Mouse (Mus musculus): ENCODE results near the gene Stk4.

Gene Stk4

DNA sequence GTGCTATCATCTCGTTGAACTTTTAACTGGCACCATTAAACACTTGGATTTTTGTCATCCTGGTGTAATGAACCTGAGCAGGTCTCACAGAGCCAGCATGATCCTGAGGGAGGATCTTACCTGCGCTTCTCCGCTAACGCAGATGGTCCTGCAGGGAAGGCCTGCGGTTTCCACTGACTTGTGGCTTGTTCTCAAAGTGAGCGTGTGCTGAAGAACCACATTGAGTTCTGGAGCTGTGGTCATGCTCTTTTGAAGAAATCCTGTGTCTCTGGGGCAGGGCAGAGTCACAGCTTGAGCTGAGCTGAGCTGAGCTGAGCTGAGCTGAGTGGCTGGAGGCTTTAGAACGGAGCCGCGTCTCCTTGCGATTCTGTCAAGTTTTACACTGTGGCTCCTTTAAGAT is 11.5 kb downstream of the Stk4 start:
- no peak for DNase-seq (ENCODE audit: inconsistent ontology term)

DNA sequence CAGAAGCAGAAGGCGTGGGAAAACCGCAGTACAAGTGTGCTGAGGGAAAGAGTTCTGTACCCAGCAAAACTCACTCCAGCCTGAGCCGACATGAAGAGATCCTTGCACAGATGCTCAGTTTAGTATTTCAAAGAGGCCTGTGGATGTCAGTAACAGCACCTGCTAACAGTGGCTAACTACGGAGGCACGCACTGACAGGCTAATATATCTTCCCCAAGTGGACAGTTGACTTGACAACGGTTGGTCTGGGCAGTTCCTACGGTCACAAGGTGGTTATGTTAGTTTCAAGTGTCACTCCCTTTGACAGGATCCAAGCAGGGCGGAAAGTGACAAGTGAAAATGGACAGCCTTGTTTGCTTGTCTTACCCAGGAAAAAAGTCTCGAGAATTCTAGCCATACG is 12.1 kb downstream of the Stk4 start:
- DNase-seq (ENCODE audit: inconsistent ontology term): no peak

DNA sequence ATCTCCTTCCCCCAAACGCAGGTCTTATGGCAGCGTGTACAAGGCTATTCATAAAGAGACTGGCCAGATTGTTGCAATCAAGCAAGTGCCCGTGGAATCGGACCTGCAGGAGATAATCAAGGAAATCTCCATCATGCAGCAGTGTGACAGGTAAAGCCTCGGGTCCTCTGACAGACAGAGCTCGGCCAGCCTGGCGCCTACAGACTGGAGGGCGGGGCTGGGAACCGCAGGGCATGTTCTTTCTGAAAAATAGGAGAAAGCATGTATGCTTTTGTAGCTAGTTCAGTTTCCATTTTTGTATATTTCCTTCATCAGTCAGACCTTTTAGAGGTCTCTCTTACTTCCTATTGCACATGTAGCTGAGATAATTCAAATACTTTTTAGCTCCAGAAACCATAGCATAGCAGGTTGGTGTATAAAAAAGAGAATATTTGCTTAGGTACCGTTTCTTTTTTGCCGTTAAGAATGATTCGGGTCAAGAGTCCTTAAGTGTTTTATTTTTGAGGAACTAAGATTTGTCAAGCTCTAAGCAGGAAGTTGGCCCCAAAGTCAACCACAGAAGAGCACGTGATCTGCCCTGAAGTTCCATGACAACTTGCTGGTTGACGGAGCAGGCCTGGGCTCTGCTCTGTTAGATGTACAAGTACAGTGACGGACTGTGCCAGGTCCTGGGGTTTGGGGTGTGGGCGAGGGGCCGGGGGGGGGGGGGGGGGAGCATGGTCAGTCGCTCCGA is 13.7 kb downstream of the Stk4 start:
- DNase-seq (ENCODE audit: inconsistent ontology term): no peak

DNA sequence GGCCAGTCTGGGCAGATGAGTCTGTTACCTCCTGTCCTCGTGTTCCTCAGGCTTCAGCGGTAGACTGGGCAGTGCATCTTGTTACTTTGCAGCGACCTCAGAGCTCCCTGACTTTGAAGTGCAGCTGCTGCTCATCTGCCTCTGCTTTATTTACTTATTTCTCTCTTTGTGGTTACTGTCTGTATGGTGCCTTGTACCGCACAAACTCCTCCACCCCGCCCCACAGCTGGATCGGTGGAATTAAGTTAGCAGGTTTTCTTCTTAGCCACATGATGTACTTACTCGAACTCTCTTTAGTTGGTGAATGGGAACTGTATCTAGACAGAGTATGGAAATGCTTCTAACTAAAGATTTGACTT is 14.2 kb downstream of the Stk4 start:
- no peak for DNase-seq (ENCODE audit: inconsistent ontology term)

DNA sequence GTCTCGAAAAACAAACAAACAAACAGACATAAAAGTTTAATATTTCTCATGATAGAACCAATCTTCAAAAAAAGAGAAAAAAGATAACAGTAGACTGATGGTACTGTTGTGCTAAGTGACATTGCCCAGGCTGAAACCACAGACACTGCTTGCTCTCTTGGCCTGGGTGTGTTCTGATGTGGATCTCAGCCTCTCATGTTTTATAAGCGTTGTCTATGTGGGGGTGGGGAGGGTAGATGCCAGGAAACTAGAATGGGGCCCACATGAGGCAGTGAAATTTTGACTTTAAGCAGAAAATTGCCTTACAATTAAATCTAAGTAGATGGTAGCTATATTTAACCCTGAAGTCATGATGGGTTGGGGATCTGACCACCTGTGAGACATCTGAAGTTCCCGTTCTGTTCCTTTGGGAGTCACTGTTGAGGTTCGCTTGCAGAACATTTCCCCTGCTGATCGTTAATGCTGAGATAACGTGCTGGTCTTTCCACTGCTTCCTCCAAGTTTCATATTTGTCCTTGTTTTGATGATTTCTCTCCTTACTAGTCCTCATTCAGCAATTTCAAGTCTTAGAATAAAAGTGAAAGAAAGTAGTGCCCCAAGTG is 17.4 kb downstream of the Stk4 start:
- no peak for DNase-seq (ENCODE audit: inconsistent ontology term)

DNA sequence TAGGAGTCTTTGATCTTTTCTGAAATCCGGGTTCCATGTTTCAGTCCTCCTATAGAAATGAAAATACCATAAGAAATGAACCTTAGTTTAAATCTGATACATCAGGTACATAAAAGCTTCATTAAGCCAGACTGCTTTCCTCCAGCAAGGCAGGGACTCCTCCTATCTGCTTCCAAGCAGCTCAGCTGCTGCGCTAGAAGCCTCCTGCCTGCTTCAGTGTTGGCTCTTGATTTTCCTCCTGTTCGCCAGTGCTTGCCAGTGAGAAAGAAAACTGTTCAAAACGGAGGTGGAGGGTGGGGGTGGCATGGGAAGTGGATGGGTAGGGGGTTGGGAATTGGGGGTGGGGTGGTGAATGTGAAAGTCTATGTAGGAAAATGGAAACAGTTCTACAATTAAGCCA is 19.4 kb downstream of the Stk4 start:
- DNase-seq (ENCODE audit: inconsistent ontology term): no peak

DNA sequence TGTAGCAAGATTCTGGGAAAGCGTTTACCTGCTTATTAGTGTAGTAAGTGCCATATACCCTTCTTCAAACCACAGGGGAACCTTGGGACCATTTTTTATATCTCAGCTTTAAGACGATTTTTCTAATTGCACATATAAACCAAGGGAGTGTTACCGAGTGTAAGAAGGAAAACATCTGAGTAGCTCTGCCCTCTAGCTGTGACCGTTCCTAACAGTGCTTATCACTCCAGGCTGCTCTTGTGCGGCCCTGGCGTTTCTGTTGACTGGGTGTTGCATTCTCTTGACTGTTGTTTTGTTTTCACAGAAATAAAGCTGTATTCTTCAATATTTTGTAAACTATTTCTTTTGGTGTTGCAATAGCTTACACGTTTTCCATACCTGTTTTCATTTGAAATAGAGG is 24.0 kb downstream of the Stk4 start:
- DNase-seq (ENCODE audit: inconsistent ontology term): no peak

DNA sequence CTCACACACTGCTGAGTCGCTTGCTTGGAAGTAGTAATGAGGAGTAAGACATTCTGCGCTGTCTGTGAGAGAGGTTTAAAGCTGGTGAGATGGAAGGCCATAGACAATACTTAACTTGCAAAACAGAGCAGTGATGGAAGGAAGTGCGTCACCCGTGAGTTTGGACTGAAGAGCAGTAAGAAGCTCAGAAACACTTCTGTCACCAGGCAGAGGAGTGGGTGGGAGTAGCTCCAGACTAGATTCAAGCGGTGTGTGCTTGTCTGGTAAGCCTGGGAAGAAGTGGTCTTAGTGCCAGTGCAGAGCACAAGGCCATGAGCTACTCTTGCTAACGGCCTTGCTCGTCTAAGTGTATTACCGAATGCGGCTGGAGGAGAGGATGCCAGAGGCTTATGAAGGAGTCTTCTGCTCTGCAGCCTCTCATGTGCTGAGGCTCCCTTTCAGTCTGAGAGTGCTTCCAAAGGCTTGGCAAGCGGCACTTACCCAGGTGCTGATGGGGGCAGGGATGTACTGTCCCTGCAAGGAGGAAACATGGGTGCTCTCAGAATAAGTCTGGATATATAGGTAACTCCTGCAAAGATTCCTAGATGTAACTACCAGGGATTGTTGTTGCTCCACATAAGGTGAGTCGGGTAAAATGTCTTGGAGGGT is 28.6 kb downstream of the Stk4 start:
- DNase-seq (ENCODE audit: inconsistent ontology term): no peak

DNA sequence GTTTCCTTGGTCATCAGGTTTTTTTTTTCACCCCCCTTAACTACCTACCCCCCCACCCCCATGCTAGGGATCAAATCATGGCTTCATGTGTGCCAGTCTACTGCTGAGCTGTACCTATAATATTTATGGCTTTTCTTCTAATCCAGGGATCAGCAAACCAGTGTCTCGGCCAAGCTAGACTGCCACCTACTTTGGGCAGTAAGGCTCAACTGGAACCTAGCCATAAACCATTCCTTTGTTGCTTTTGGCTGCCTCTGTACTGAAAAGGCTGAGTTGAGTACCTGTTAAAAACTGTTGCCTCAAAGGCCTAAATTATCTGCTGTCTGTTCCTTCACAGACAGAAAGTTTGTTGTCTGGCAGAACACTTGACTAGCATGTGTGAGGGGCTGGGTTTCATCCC is 31.8 kb downstream of the Stk4 start:
- DNase-seq (ENCODE audit: inconsistent ontology term): no peak

DNA sequence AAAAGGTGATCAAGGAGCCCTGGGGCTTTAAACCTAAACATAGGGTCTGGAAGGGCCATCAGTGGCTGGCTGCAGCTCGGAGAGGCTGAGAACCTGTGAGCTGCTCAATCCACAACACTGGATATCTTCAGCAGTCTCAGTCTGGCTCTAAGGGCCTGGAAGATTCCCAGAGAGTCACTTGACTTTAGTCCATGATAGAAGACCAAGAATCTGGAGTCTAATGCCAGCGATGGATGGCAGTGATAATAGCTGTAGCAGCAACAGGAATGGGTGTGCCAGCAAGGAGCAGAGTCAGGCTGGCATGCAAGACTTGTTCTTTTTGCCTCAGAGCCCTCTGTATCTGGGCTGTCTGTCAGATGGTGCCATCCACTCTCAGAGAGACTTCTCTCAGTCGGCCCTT is 32.2 kb downstream of the Stk4 start:
- no peak for DNase-seq (ENCODE audit: inconsistent ontology term)

DNA sequence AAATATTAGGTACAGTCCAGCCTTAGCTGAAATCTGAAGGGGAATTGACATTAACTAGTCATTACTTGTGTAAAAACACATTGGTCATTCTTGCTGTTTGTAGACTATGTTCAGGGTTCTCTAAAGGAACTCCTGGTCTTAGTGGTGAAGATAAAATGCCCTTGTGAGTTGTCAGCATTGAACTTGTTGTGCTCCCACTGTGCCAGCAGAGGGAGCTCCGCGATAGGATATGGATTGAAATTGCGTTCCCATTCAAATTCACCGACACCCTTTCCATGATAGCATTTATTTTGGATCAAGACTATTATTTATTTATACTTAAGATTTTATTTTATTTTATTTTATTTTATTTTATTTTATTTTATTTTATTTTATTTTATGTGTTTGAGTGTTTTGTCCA is 33.4 kb downstream of the Stk4 start:
- peak; percentile 17 for DNase-seq (ENCODE audit: inconsistent ontology term)

DNA sequence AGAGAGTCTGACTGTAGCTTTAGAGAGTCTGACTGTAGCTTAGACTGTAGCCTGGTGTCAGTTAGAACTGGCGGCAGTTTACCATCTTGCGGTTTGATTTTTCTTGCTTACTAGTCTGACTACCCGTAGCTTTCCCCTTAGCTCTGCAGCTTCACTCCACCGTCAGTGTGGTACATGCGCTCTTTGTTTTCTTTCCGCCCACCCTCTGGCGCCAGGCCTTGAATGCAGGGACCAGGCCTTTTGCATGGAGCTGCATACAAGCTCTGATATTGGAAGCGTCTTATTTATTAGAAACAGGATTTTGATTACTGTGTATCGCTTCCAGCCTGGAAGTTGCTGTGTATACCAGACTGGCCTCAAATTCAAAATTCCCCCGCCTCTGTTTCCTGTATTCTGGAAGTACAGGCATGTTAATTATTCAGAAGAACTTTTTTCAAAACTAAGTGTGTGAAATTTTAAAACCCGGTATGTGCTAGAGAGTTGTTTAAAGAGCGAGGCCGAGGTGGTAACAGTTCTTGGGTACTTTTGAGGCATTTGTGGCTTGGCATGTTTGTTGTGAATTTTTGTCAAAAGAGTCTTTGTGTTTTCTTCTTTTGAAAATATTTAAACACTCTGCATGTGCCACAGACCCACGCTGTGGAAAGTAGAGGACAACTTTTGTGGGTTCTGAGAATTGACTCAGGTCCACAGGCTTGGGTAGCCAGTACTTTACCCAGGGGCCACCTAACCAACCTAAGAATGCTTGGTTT is 36.3 kb downstream of the Stk4 start:
- DNase-seq (ENCODE audit: inconsistent ontology term): peak; percentile 62

DNA sequence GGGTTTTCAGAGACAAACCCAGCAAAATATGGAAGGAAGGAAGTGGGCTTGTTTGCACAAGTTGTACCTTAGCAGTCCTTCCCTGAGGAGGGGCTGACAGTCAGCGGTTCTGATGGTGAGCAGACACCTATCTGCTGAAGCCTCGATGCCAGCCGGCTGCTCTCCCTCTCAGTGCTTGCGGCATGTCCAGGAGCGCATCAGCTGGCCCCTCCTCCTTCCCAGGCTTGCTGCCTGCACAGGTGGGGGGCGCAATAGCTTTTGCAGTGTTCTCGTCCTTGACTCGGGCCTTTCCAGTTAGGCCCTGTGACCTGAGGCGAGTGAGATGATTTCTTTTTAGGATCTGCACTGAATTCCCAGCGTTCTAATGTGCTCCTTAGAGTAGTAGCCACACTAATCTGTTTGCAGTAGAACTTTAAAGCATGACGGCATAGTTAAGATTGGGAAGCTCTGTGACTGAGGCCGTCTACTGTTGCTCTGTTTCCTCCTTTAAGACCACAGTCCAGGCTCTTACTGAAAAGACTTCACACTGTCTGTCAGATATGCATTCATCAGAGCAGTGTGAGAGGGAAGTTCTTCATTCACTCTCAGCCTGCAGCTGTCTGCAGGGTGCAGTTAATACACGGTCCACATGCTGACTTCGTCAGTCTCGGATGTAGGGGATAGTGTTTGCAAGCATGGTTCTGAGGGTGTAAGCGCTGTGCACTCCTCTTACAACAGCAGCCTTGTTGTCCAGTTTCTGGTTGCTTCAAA is 37.2 kb downstream of the Stk4 start:
- DNase-seq (ENCODE audit: inconsistent ontology term): no peak

DNA sequence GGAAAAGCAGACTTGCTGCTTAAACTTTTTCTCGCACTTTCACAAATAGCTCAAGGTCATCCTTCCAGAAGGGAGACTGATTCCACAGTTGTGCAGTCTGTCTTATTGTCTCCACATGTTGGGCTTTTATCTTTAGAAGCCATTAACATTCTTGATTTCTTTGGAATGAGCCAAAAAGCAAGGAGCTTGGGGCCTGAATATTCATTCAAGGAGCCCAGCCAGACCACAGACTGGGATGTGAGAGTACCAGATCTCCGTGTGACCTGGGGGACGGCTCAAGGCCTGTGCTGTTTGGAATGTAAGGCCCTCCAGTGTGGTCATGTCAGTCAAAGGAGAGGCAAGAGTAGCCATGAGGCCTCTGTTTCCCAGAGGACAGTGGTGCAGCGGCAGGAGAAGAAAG is 38.4 kb downstream of the Stk4 start:
- peak; percentile 92 for DNase-seq (ENCODE audit: inconsistent ontology term)

DNA sequence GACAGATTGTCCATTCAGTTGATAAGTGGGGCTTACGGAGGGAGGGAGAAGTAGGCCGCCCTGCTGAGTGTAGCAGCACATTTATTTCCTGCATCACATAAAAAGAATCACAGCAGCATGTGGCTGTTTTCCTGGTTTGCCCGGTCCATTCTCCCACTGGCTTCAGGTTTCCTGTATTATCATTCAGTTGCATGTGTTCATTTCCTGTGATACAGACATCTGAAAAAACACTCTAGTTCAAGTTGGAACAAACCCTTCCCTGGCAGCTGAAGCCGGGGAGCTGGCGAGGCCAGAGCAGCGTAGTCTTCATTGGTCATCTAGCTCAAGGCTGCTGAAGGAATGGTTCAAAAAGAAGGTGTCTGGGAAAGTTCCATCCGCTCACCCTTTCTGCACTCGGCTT is 41.4 kb downstream of the Stk4 start:
- DNase-seq (ENCODE audit: inconsistent ontology term): no peak

DNA sequence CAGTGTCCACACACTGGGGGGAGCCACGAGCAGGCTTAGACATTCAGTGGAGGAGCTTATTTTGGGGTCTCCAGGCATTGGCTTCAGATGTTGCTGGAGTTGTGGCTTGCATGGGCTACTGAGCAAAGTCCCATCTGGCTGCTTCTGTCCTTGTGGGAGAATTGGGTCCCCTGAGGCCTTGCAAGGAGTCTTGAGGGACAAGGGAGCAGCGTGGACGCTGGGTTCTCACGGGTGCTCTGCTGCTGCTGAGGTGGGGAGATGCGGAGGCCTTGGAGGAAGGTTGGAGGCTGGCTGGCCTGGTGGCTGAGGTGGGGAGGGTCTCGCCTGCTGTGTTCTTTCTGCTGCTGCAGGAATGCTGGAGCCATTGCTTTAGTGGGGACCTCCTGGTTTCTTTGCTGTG is 43.9 kb downstream of the Stk4 start:
- no peak for DNase-seq (ENCODE audit: inconsistent ontology term)

DNA sequence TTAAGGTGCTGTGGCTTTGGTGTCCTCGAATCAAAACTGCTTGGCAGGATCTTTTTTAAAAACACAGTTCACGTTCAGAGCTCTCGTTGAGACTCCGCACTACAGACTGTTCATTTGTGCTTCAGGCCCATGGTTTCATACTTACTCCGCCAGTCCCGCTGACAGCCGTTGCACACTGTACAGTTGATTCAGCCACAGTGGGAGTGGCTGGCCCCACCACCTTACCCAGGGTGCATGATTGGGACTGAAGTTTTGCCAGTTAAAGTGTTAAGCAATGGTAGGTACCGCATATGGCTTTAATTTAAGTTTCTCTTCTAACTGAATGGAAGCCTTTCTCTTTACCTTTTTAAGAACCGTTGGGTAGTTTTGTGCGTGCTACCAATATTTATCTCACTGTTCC is 45.4 kb downstream of the Stk4 start:
- no peak for DNase-seq (ENCODE audit: inconsistent ontology term)

DNA sequence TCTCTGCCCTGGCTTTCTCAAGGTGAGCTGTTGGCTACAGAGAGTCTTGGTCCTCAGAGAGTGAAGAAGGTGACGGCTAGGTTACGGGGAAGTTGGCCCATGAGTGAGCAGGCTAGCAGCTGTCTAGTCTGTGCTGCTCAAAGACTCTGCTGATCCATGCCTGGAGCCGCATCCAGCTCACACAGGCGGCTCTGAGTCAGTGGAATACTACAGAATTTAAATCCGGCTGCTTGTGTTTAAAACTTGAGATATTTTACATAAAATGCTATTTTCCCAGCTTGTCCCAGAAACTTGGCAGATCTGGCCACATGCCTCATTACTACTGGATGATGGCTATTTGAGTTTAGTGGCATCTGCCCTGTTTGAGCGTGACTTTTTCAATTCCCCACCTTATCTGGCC is 49.4 kb downstream of the Stk4 start:
- no peak for DNase-seq (ENCODE audit: inconsistent ontology term)

DNA sequence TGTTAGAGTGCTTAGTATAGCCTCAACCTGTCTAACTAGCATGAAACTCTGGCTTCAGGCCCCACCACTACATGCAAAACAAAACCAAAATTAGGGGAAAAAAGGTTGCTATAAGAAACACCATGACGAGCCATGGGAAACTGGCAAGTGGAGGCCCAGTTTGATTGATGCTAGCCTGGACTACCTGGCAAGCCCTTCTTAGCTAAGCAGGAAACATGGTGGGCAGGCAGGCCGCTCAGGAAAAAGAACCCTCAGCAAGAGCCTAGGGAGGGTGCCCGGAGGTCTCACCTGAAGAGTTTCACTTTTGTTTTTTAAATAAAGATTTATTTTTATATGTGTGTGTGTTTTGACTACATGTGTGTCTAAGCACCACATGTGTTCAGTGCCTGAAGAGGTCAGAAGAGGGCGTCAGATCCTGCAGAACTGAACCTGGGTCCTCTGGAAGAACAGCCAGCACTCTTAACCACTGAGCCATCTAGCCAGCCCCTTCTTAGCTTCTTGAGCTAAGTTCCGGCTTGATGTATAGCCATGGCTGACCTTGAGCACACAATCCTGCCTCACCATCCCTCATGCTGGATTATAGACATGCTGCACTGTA is 53.1 kb downstream of the Stk4 start:
- no peak for DNase-seq (ENCODE audit: inconsistent ontology term)

DNA sequence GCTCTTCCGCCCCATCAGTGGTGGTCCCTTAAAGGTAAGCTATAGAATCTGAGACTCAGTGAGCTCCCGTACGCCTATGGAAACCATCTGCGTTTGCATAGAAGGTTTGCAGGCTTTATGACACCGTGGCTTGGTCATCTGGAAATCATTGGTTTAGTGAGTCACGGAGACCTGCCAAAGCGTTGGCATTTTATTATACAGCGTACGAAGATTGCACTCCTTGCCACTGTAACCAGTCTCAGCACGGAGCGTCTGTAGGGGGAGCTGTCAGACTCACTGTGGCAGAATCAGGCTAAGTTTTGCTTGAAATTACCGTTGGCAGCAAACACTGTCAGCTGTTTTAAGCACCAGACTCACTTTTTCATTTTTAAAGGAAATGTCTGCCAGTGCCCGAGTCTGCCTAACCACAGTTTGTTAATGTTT is 56.4 kb downstream of the Stk4 start:
- DNase-seq (ENCODE audit: inconsistent ontology term): peak; percentile 32

DNA sequence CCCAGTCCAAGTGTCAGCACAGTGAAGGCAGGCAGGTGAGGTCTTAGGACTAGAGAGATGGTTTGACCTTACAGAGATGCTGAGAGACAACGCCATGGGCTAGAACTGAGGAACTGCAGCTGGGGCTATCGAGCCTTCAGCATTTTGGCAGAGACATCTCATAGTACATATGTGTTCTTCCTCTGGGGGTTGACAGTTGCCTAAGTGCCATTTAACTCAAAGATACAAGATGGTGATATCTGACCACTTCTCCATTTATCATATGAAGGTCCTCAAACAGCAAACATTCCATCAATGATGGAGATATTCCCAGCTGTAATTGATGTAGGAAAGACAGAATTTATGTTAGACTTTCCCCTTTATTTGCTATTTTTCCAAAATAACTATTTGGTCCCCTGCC is 57.2 kb downstream of the Stk4 start:
- DNase-seq (ENCODE audit: inconsistent ontology term): no peak
